In genomic region chrX:37110881-37111193, GRCm38 (mm10) we compare ENCODE assay signal across 1 mouse cellular context.
TF ChIP-seq lines count a peak whose summit lies in the region.

No protein-coding gene starts in this region.

TF ChIP-seq in myocyte, 11 proteins besides CTCF, POLR2A, EP300 and RAD21 (continued from another document):
- TF ChIP-seq USF1 (IDR thresholded peaks at IDR 0.05; ENCODE audit: low read depth) (no peak), TCF12 (IDR thresholded peaks at IDR 0.05; ENCODE audit: insufficient read depth, poor library complexity, severe bottlenecking) (no peak), E2F4 (IDR thresholded peaks at IDR 0.05; ENCODE audit: insufficient read depth) (no peak), CEBPB (IDR thresholded peaks at IDR 0.05; ENCODE audit: insufficient read depth, poor library complexity, severe bottlenecking) (no peak), MAX (IDR thresholded peaks at IDR 0.05; ENCODE audit: low read depth) (no peak), POLR2AphosphoS2 (IDR thresholded peaks at IDR 0.05; ENCODE audit: insufficient read length, low read depth) (no peak), MYOG (IDR thresholded peaks at IDR 0.05; ENCODE audit: control insufficient read depth in 1 of 3, insufficient read depth in 1 of 3, insufficient read length in 2 of 3, low read depth in 2 of 3) (no peak), TCF3 (IDR thresholded peaks at IDR 0.05; ENCODE audit: insufficient read length, low read depth) (no peak)
TF ChIP-seq in myocyte: peak in this region for 0.
